Mouse (Mus musculus): ENCODE measurements around the gene Rara. TPM values are rescaled to one million over a fixed set of nuclear protein-coding genes. Genes with fewer than 3 reads are reported as not detected.
"Not testable (repeated sequence)": the region's sequence is repeated elsewhere in the genome, so short reads cannot be mapped to it uniquely, and the experiment has no call there.

The Rara gene
- total and polyA plus RNA-seq, 3 experiments = 10.1 to 12.8 (median 10.9) TPM

DNA sequence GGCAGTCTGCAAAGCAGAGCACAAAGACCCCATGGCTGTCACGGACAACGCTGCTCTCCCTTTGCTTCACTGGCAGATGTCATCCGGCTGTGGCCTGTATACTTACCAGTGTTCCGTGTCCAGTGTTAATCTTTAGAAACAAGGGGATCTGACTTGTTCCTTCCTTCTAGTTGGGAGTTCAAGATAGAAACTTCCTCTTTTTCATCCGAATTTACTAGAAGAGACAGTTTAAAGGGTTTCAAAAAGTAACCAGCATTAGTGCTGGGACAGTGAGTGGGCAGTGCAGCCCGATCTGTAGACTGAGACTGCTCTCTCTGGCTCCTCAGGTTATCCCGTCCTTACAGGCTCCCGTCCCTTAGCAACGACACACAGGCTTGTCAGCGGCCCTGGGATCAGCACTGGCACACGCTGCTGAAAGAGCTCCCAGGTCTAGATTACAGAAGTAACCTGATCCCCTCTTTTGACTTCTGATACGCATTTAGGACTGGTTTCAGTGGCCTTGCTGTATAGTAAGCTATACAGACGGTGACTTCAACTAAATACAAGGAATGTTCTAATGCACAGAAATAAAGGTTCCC lies 10.1 kb upstream of the Rara start:
- intact Hi-C loops (cut with DNase I) = no loop called here
- peaks cover 12% of the 10 kb centered on the region for H3K4me1 ChIP-seq (ENCODE audit: control insufficient read depth, insufficient read depth, low read length)
- H3K79me2 ChIP-seq (replicated peaks; ENCODE audit: control insufficient read depth, insufficient read depth, low read length) = no peaks in the 10 kb centered on the region
- H3K27me3 ChIP-seq (ENCODE audit: control insufficient read depth, insufficient read depth, low read length) = no peaks in the 10 kb centered on the region
- TF ChIP-seq CTCF (IDR thresholded peaks at IDR 0.05) = no peak
- TF ChIP-seq POLR2A (IDR thresholded peaks at IDR 0.05; ENCODE audit: insufficient read depth, low read depth, low read length) = no peak
- no peak for TF ChIP-seq EP300 (IDR thresholded peaks at IDR 0.05; ENCODE audit: insufficient read depth, low read depth, low read length)
- H3K36me3 ChIP-seq (ENCODE audit: control insufficient read depth, insufficient read depth, low read length) = no peaks in the 10 kb centered on the region
- peak overlapping the region; percentile 51 for H3K27ac ChIP-seq
- WGBS = 40% methylated on average over 13 of the region's 13 CpGs
- no peak overlapping the region for H3K4me3 ChIP-seq
- H3K9ac ChIP-seq (ENCODE audit: low read depth, low read length) = no peak overlapping the region
- peak; percentile 40 to 45 for DNase-seq

DNA sequence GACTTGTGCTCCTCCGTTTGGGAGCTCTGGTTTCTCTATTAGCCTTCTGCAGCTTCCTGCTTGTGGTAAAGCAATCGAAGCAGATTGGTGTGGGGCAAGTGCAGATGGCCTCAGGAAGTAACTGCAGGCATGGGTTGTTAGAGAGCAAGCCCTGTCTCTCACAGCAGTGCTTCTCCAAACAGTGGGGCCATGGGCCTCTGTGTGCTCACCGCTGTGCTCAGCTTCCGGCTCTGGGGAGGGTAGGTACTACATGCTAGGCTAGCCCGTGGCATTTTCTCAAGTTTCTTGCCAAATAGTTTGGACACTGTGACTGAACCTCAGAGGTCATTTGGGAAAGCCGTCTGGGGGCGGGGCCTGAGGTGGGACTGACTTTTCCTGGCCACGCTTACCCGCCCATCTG lies 9.4 kb upstream of the Rara start:
- Histone ChIP-seq H3K9ac (ENCODE audit: low read depth, low read length) (no peak overlapping the region), H3K4me3 (peak overlapping the region; percentile 0; the same call in 1 of the 2 replicates), H3K27ac (peak overlapping the region; percentile 51), H3K27me3 (ENCODE audit: control insufficient read depth, insufficient read depth, low read length) (no peaks in the 10 kb centered on the region), H3K36me3 (ENCODE audit: control insufficient read depth, insufficient read depth, low read length) (no peaks in the 10 kb centered on the region), H3K4me1 (ENCODE audit: control insufficient read depth, insufficient read depth, low read length) (peaks cover 17% of the 10 kb centered on the region), H3K79me2 (replicated peaks; ENCODE audit: control insufficient read depth, insufficient read depth, low read length) (no peaks in the 10 kb centered on the region)
- 22% methylated on average over 9 of the region's 9 CpGs for WGBS
- intact Hi-C loops (cut with DNase I) = no loop called here
- TF ChIP-seq POLR2A (IDR thresholded peaks at IDR 0.05; ENCODE audit: insufficient read depth, low read depth, low read length) (no peak), CTCF (IDR thresholded peaks at IDR 0.05) (peak; percentile 23; the same call in 1 of the 2 replicates), EP300 (IDR thresholded peaks at IDR 0.05; ENCODE audit: insufficient read depth, low read depth, low read length) (peak; percentile 68; the same call in 1 of the 2 replicates)
- DNase-seq = peak; percentile 63 to 66

DNA sequence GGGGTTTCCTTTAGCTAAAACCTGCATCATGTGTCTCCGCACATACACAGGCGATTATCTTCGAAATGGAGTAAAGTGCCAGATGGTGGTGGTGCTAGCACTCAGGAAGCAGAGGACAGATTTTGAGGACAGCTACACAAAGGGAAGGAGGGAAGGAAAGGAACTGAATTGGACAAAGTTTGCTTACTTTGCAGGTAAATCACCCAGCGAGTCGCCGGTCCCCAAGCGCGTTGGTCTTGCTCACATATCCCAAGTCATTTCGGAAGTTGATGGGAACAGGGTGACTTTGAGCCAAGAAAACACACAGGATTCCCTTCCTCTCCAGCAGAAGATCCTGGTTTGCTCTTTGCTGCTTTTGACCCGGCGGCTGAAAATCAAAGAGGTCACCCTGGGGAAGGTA lies 8.6 kb upstream of the Rara start:
- H3K4me3 ChIP-seq = no peak overlapping the region; the same call in 1 of the 2 replicates
- H3K27me3 ChIP-seq (ENCODE audit: control insufficient read depth, insufficient read depth, low read length) = no peaks in the 10 kb centered on the region
- H3K79me2 ChIP-seq (replicated peaks; ENCODE audit: control insufficient read depth, insufficient read depth, low read length) = no peaks in the 10 kb centered on the region
- no peak for TF ChIP-seq CTCF (IDR thresholded peaks at IDR 0.05)
- no peaks in the 10 kb centered on the region for H3K36me3 ChIP-seq (ENCODE audit: control insufficient read depth, insufficient read depth, low read length)
- DNase-seq = no peak
- H3K27ac ChIP-seq = peak overlapping the region; percentile 51
- WGBS = 76% methylated on average over 11 of the region's 11 CpGs
- intact Hi-C loops (cut with DNase I) = no loop called here
- peak overlapping the region; percentile 27 for H3K9ac ChIP-seq (ENCODE audit: low read depth, low read length)
- H3K4me1 ChIP-seq (ENCODE audit: control insufficient read depth, insufficient read depth, low read length) = peaks cover 20% of the 10 kb centered on the region

DNA sequence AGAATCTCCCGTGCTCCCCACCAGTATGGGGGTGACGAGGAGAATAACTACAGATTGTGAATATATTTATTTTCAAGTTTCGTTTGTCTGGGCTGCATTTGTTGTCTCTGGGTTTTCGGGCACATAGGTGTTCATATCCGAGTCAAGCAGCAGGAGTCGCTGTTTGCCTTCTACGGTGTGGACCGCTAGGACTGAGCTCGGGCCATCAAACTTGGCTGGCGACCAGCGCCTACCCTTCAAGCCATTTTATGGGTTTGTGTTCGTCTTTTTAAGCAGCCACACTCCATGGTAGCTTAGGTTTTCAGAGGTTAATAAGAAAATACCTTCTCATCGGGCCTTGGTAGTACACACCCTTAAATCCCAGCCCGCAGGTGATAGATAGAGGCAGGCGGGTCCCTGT lies 5.8 kb upstream of the Rara start:
- H3K9ac ChIP-seq (ENCODE audit: low read depth, low read length); H3K36me3 ChIP-seq (ENCODE audit: control insufficient read depth, insufficient read depth, low read length); H3K27ac ChIP-seq; H3K79me2 ChIP-seq (replicated peaks; ENCODE audit: control insufficient read depth, insufficient read depth, low read length); H3K4me3 ChIP-seq; H3K27me3 ChIP-seq (ENCODE audit: control insufficient read depth, insufficient read depth, low read length): not testable (repeated sequence)
- H3K4me1 ChIP-seq (ENCODE audit: control insufficient read depth, insufficient read depth, low read length) = peaks cover 24% of the 10 kb centered on the region
- intact Hi-C loops (cut with DNase I) = loop anchor here (1.0 to 5.0 kb wide), 3 partner anchors 50 to 200 kb away; partner anchors contain the start of gene Igfbp4
- peak; percentile 49 to 56 for DNase-seq
- TF ChIP-seq EP300 (IDR thresholded peaks at IDR 0.05; ENCODE audit: insufficient read depth, low read depth, low read length) (0 out of 2 replicates have a peak, but pooled peaks have one; percentile 19), CTCF (IDR thresholded peaks at IDR 0.05) (peak; percentile 41; the same call in 1 of the 2 replicates)
- WGBS = 33% methylated on average over 15 of the region's 15 CpGs

DNA sequence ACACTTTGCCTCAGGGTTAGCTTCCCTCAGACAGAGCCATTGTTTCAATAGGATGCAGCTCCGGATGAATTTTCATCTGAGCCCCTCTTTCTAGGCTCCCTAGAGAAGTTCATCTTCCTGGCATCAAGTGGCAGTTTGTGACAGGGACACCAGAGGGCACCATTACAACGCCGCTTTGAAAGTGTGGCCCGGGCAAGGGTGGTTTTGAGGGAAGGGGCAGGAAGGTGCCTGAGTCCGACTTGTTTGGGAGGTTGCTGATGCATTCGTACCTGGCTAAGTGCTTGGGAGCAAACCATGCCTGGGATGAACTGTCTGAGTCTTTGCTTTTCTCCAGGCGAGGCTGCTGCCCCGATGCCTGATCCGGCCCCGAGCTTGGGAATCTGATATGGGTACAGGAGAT lies 5.3 kb upstream of the Rara start:
- peak; percentile 63 to 80 for DNase-seq
- not testable (repeated sequence) for H3K27ac ChIP-seq; H3K27me3 ChIP-seq (ENCODE audit: control insufficient read depth, insufficient read depth, low read length); H3K9ac ChIP-seq (ENCODE audit: low read depth, low read length); H3K36me3 ChIP-seq (ENCODE audit: control insufficient read depth, insufficient read depth, low read length); H3K4me3 ChIP-seq; H3K79me2 ChIP-seq (replicated peaks; ENCODE audit: control insufficient read depth, insufficient read depth, low read length)
- TF ChIP-seq CTCF (IDR thresholded peaks at IDR 0.05) (peak; percentile 73), EP300 (IDR thresholded peaks at IDR 0.05; ENCODE audit: insufficient read depth, low read depth, low read length) (peak; percentile 73)
- peaks cover 23% of the 10 kb centered on the region for H3K4me1 ChIP-seq (ENCODE audit: control insufficient read depth, insufficient read depth, low read length)
- 34% methylated on average over 10 of the region's 10 CpGs for WGBS
- intact Hi-C loops (cut with DNase I) = loop anchor here (1.0 to 5.0 kb wide), 3 partner anchors 50 to 200 kb away; partner anchors contain the start of gene Igfbp4

DNA sequence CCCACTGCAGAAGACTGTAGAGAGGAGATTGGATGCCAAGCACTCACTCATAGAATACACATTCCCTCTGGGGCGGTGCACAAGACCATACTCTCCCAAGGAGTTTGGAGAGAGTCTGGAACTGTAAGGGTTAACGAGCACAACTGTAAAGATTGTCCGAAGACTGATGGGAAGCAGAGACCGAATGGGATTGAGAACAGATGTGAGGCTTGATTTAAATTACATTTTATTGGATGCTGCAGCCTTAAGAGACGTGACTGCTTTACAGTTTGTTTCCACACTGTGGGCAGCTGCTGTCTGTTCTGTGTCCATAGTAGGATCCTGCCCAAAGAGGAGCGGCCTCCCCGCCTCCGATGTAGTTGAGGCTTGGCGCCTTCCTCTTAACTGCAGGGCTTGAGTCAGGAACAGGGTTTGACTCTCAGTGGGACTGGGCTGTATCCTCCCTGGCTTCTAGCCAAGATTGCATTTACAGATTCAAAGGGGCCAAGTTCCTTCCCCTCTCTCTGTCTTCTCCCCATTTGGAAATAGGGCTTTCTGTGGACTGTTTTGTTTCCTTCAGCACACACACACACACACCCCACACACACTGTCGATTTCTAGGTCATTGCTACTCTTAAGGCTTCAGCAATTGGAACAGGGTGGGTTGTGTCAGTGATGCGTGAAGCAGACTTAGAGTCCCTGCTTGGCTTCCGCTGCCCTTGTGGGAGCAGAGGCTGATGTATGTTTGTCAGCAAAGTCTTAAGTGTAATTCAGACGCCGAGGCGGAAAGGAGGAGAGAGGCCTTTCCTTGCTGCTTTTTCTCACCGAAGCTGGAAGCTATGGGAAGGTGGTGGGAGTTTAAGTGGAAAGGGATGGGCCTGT lies 4.5 kb upstream of the Rara start:
- H3K4me3 ChIP-seq; H3K27ac ChIP-seq; H3K9ac ChIP-seq (ENCODE audit: low read depth, low read length); H3K79me2 ChIP-seq (replicated peaks; ENCODE audit: control insufficient read depth, insufficient read depth, low read length); H3K36me3 ChIP-seq (ENCODE audit: control insufficient read depth, insufficient read depth, low read length); H3K27me3 ChIP-seq (ENCODE audit: control insufficient read depth, insufficient read depth, low read length): not testable (repeated sequence)
- intact Hi-C loops (cut with DNase I) = loop anchor here (1.0 to 5.0 kb wide), 3 partner anchors 49 to 199 kb away; partner anchors contain the start of gene Igfbp4
- DNase-seq = peak in 1 of 2 experiments; percentile 49
- peaks cover 19% of the 10 kb centered on the region for H3K4me1 ChIP-seq (ENCODE audit: control insufficient read depth, insufficient read depth, low read length)
- WGBS = 45% methylated on average over 16 of the region's 16 CpGs

All from heart, adult 2 months (tissue).